ENCODE assay signal across 8 mouse cellular contexts in genomic region chr1:58652480-58653403, GRCm38 (mm10). TPM values are rescaled to one million over a fixed set of nuclear protein-coding genes. Genes with fewer than 3 reads are reported as not detected.
DNase-seq lines count a peak whose midpoint lies in the region; ATAC-seq and TF ChIP-seq lines count a peak whose summit lies in the region.

No protein-coding gene starts in this region.

- peak; percentile 51; the same call in 1 of the 2 replicates for TF ChIP-seq POLR2A in bone marrow, adult 2 months (IDR thresholded peaks at IDR 0.05; ENCODE audit: borderline replicate concordance, control insufficient read depth, low read depth, low read length)
- TF ChIP-seq POLR2A in embryonic fibroblast, embryonic 13.5 days (IDR thresholded peaks at IDR 0.05; ENCODE audit: low read depth, low read length): peak; percentile 56; the same call in 1 of the 2 replicates

- ATAC-seq in kidney, embryonic 15.5 days (replicated peaks; ENCODE audit: low FRiP score): peak; percentile 79
- ATAC-seq in liver, embryonic 12.5 days: peak; percentile 76
- peak; percentile 65; the same call in 1 of the 2 replicates for ATAC-seq in stomach, embryonic 14.5 days (ENCODE audit: insufficient number of reproducible peaks, insufficient read depth, low FRiP score, low read depth)

- peak overlapping the region; percentile 67 for H3K4me3 ChIP-seq in bone marrow, adult 2 months (replicated peaks; ENCODE audit: control insufficient read depth, low read depth, low read length)
- H3K4me3 ChIP-seq in embryonic fibroblast, embryonic 13.5 days (ENCODE audit: insufficient read depth, low read length): peak overlapping the region; percentile 39
- peak overlapping the region; percentile 72 for H3K4me3 ChIP-seq in heart, embryonic 10.5 days
- peak overlapping the region; percentile 61 for H3K4me3 ChIP-seq in kidney, embryonic 15.5 days (replicated peaks)
- peak overlapping the region; percentile 72 for H3K4me3 ChIP-seq in liver, embryonic 12.5 days
- H3K4me3 ChIP-seq in stomach, embryonic 14.5 days (ENCODE audit: low read depth, low read length): peak overlapping the region; percentile 53

- under 1% methylated on average over 37 of the region's 37 CpGs for WGBS in bone marrow, adult 2 months
- WGBS in heart, embryonic 10.5 days: 2% methylated on average over 37 of the region's 37 CpGs
- under 1% methylated on average over 37 of the region's 37 CpGs for WGBS in kidney, embryonic 15.5 days
- WGBS in liver, embryonic 12.5 days (ENCODE audit: insufficient replicate concordance): under 1% methylated on average over 37 of the region's 37 CpGs
- WGBS in stomach, embryonic 14.5 days: 3% methylated on average over 37 of the region's 37 CpGs

- no peaks in the 10 kb centered on the region for H3K9me3 ChIP-seq in heart, embryonic 10.5 days
- H3K9me3 ChIP-seq in kidney, embryonic 15.5 days (replicated peaks): no peaks in the 10 kb centered on the region
- H3K9me3 ChIP-seq in liver, embryonic 12.5 days (replicated peaks): no peaks in the 10 kb centered on the region
- no peaks in the 10 kb centered on the region for H3K9me3 ChIP-seq in stomach, embryonic 14.5 days (ENCODE audit: control insufficient read depth, low read depth, low read length)

- H3K36me3 ChIP-seq in heart, embryonic 10.5 days: no peaks in the 10 kb centered on the region
- H3K36me3 ChIP-seq in kidney, embryonic 15.5 days: no peaks in the 10 kb centered on the region
- H3K36me3 ChIP-seq in liver, embryonic 12.5 days: no peaks in the 10 kb centered on the region
- H3K36me3 ChIP-seq in stomach, embryonic 14.5 days (ENCODE audit: control insufficient read depth, insufficient read depth, low read length): no peaks in the 10 kb centered on the region

- no peaks in the 10 kb centered on the region; the same call in 1 of the 2 replicates for H3K4me1 ChIP-seq in bone marrow, adult 2 months (ENCODE audit: control insufficient read depth, insufficient read depth, low read length)
- no peaks in the 10 kb centered on the region; the same call in 1 of the 2 replicates for H3K4me1 ChIP-seq in embryonic fibroblast, embryonic 13.5 days (ENCODE audit: control insufficient read depth, insufficient read depth, low read length)
- H3K4me1 ChIP-seq in heart, embryonic 10.5 days: 0 out of 2 replicates have a peak, but pooled peaks cover 5% of the 10 kb centered on the region
- H3K4me1 ChIP-seq in kidney, embryonic 15.5 days: no peaks in the 10 kb centered on the region
- peaks cover 5% of the 10 kb centered on the region; the same call in 1 of the 2 replicates for H3K4me1 ChIP-seq in liver, embryonic 12.5 days
- no peaks in the 10 kb centered on the region for H3K4me1 ChIP-seq in stomach, embryonic 14.5 days (ENCODE audit: control insufficient read depth, insufficient read depth, low read length)

- H3K4me2 ChIP-seq in kidney, embryonic 15.5 days: peak overlapping the region; percentile 80
- H3K4me2 ChIP-seq in liver, embryonic 12.5 days: peak overlapping the region; percentile 83
- peak overlapping the region; percentile 62 for H3K4me2 ChIP-seq in stomach, embryonic 14.5 days (replicated peaks; ENCODE audit: low read depth, low read length)

- peak overlapping the region; percentile 60 for H3K9ac ChIP-seq in kidney, embryonic 15.5 days
- H3K9ac ChIP-seq in liver, embryonic 12.5 days: peak overlapping the region; percentile 76
- H3K9ac ChIP-seq in stomach, embryonic 14.5 days (replicated peaks; ENCODE audit: low read depth, low read length): peak overlapping the region; percentile 33

- DNase-seq in A20 (ENCODE audit: low read depth, low spot score): peak; percentile 86
- peak; percentile 79 for DNase-seq in heart, embryonic 10.5 days (ENCODE audit: low spot score)
- peak; percentile 83 for DNase-seq in naive thymus-derived CD4-positive, alpha-beta T cell, adult 2 months (ENCODE audit: low read depth)

- no peaks in the 10 kb centered on the region for H3K27me3 ChIP-seq in heart, embryonic 10.5 days (ENCODE audit: insufficient read depth, poor library complexity, severe bottlenecking)
- no peaks in the 10 kb centered on the region for H3K27me3 ChIP-seq in kidney, embryonic 15.5 days
- H3K27me3 ChIP-seq in liver, embryonic 12.5 days (replicated peaks): 0 out of 2 replicates have a peak, but pooled peaks cover 2% of the 10 kb centered on the region
- no peaks in the 10 kb centered on the region for H3K27me3 ChIP-seq in stomach, embryonic 14.5 days (ENCODE audit: control insufficient read depth, insufficient read depth, low read length)

- TF ChIP-seq CTCF in bone marrow, adult 2 months (IDR thresholded peaks at IDR 0.05; ENCODE audit: control insufficient read depth, insufficient read depth, low read length): no peak
- no peak for TF ChIP-seq CTCF in embryonic fibroblast, embryonic 13.5 days (IDR thresholded peaks at IDR 0.05; ENCODE audit: borderline replicate concordance, insufficient read depth, low read length)

- peak overlapping the region; percentile 64 for H3K27ac ChIP-seq in bone marrow, adult 2 months (ENCODE audit: control insufficient read depth, insufficient read depth, low read depth, low read length, poor library complexity)
- peak overlapping the region; percentile 95 for H3K27ac ChIP-seq in embryonic fibroblast, embryonic 13.5 days (ENCODE audit: insufficient read depth, low read length)
- peak overlapping the region; percentile 90 for H3K27ac ChIP-seq in heart, embryonic 10.5 days
- peak overlapping the region; percentile 37; the same call in 1 of the 2 replicates for H3K27ac ChIP-seq in kidney, embryonic 15.5 days
- 0 out of 2 replicates have a peak overlapping the region, but pooled peaks have one; percentile 14 for H3K27ac ChIP-seq in liver, embryonic 12.5 days
- H3K27ac ChIP-seq in stomach, embryonic 14.5 days (ENCODE audit: low read length): no peak overlapping the region

RNA-seq across cellular contexts. Expression of gene Als2cr12, which starts 43.0 kb away (rescaled TPM):
- not detected in 2 replicates for polyA plus RNA-seq in bone marrow, adult 2 months (2011; ENCODE audit: insufficient read depth, insufficient read length, low replicate concordance, missing spikeins)
- polyA plus RNA-seq in embryonic fibroblast, embryonic 13.5 days (2011; ENCODE audit: insufficient read length, low read depth, missing spikeins): 0.55 TPM in 1 of 2 replicates, not detected in the other
- not detected in 2 replicates for polyA plus RNA-seq in heart, embryonic 10.5 days (2016; fragmentation: Nextera tagmentation; extraction: Ambion mirVana)
- not detected in 2 replicates for polyA plus RNA-seq in kidney, embryonic 15.5 days (2015; fragmentation: Nextera tagmentation; extraction: Ambion mirVana)
- polyA plus RNA-seq in liver, embryonic 12.5 days (2016; fragmentation: Nextera tagmentation; extraction: Ambion mirVana): not detected in 2 replicates
- not detected in 2 replicates for polyA plus RNA-seq in stomach, embryonic 14.5 days (2014; fragmentation: Nextera tagmentation; extraction: Ambion mirVana)

RNA-seq across cellular contexts. Expression of gene Cflar, which starts 58.6 kb away (rescaled TPM):
- 32.3 and 72.0 TPM in 2 replicates for polyA plus RNA-seq in bone marrow, adult 2 months (2011; ENCODE audit: insufficient read depth, insufficient read length, low replicate concordance, missing spikeins)
- 51.2 and 68.0 TPM in 2 replicates for polyA plus RNA-seq in embryonic fibroblast, embryonic 13.5 days (2011; ENCODE audit: insufficient read length, low read depth, missing spikeins)
- polyA plus RNA-seq in heart, embryonic 10.5 days (2016; fragmentation: Nextera tagmentation; extraction: Ambion mirVana): 31.5 and 31.6 TPM in 2 replicates
- polyA plus RNA-seq in kidney, embryonic 15.5 days (2015; fragmentation: Nextera tagmentation; extraction: Ambion mirVana): 45.2 and 48.1 TPM in 2 replicates
- 17.1 and 19.0 TPM in 2 replicates for polyA plus RNA-seq in liver, embryonic 12.5 days (2016; fragmentation: Nextera tagmentation; extraction: Ambion mirVana)
- polyA plus RNA-seq in stomach, embryonic 14.5 days (2014; fragmentation: Nextera tagmentation; extraction: Ambion mirVana): 38.8 and 44.1 TPM in 2 replicates
